Mouse (Mus musculus): ENCODE results near the gene Rreb1. TPM values are rescaled to one million over a fixed set of nuclear protein-coding genes. Genes with fewer than 3 reads are reported as not detected.

Rreb1 gene
- total and polyA plus RNA-seq, 2 experiments from 2014 or later: 8.7 to 21.2 TPM

DNA sequence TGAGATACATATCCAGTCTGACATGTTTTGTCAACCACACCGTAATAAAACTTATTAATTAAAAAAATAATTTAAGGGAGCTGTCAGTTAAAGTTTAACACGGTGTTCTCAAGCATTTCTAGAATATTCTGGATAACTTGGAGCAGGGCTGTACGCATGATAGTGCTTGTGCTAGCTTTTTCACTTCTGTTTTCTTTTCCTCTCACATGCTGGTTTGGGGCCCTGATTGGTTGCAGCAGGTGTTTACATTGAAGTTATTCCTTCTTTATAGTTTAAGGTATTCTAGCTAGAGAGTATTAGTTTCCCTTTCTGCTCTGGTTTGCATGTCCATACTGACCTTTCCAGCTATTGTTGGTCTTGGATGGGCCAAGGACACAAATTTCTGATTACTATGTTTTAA, 82.6 kb downstream of the Rreb1 start:
- H3K4me1 ChIP-seq (ENCODE audit: control insufficient read depth, insufficient read depth): peaks cover 22% of the 10 kb centered on the region
- H3K4me3 ChIP-seq (ENCODE audit: low read depth, low read length): no peak overlapping the region
- ATAC-seq (ENCODE audit: insufficient read depth, low read depth): no peak
- WGBS: 85% methylated on average over 3 of the region's 3 CpGs
- H3K36me3 ChIP-seq (replicated peaks; ENCODE audit: control insufficient read depth, insufficient read depth, low read length): no peaks in the 10 kb centered on the region; the same call in 1 of the 2 replicates
- DNase-seq (ENCODE audit: low spot score): no peak
- H3K27ac ChIP-seq (ENCODE audit: low read depth): no peak overlapping the region
- H3K9ac ChIP-seq (replicated peaks; ENCODE audit: low read depth, low read length): no peak overlapping the region
- no peak overlapping the region for H3K4me2 ChIP-seq (ENCODE audit: low read depth, low read length)
- no peaks in the 10 kb centered on the region for H3K9me3 ChIP-seq (replicated peaks; ENCODE audit: control insufficient read depth, low read length)
- no peaks in the 10 kb centered on the region for H3K27me3 ChIP-seq (ENCODE audit: control insufficient read depth, insufficient read depth, low read length)
- TF ChIP-seq EP300 (IDR thresholded peaks at IDR 0.05; ENCODE audit: low read depth) (no peak), CTCF (IDR thresholded peaks at IDR 0.05; ENCODE audit: low read depth) (no peak)

GRCm38 (mm10) chr13:37862492-37862891, 84.3 kb downstream of the Rreb1 start:
- no peak for TF ChIP-seq CTCF (IDR thresholded peaks at IDR 0.05; ENCODE audit: low read depth)
- TF ChIP-seq EP300 (IDR thresholded peaks at IDR 0.05; ENCODE audit: low read depth): no peak
- H3K36me3 ChIP-seq (replicated peaks; ENCODE audit: control insufficient read depth, insufficient read depth, low read length): no peaks in the 10 kb centered on the region; the same call in 1 of the 2 replicates

DNA sequence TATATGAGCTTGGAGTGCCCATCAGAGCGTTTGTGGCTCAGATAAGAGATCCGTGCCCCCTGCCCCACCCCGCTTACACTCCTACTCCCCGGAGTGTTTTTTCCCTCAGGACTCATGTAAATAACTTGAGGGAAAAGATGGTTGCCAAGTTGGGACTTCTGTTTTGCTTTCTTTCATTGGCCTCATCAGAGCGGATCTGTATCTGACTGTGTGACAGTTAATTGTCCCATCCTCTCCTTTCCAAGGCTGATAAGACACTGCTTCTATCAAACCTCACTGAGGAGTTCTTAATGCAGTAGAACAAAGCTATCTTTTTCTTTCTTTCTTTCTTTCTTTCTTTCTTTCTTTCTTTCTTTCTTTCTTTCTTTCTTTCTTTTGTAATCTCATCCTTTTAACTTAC, 85.4 kb downstream of the Rreb1 start:
- Histone ChIP-seq H3K9me3 (replicated peaks; ENCODE audit: control insufficient read depth, low read length) (no peaks in the 10 kb centered on the region), H3K4me1 (ENCODE audit: control insufficient read depth, insufficient read depth) (peaks cover 37% of the 10 kb centered on the region), H3K4me2 (ENCODE audit: low read depth, low read length) (no peak overlapping the region), H3K36me3 (replicated peaks; ENCODE audit: control insufficient read depth, insufficient read depth, low read length) (no peaks in the 10 kb centered on the region; the same call in 1 of the 2 replicates), H3K4me3 (ENCODE audit: low read depth, low read length) (no peak overlapping the region), H3K27me3 (ENCODE audit: control insufficient read depth, insufficient read depth, low read length) (no peaks in the 10 kb centered on the region), H3K9ac (replicated peaks; ENCODE audit: low read depth, low read length) (no peak overlapping the region), H3K27ac (ENCODE audit: low read depth) (0 out of 2 replicates have a peak overlapping the region, but pooled peaks have one; percentile 7)
- DNase-seq (ENCODE audit: low spot score) (no peak), ATAC-seq (ENCODE audit: insufficient read depth, low read depth) (no peak)
- 63% methylated on average over 5 of the region's 5 CpGs for WGBS
- TF ChIP-seq CTCF (IDR thresholded peaks at IDR 0.05; ENCODE audit: low read depth): no peak
- TF ChIP-seq EP300 (IDR thresholded peaks at IDR 0.05; ENCODE audit: low read depth): no peak

More at GRCm38 (mm10) chr13:37862492-37862891, 84.3 kb downstream of the Rreb1 start:
- no peak for ATAC-seq (ENCODE audit: insufficient read depth, low read depth)
- H3K4me3 ChIP-seq (ENCODE audit: low read depth, low read length): no peak overlapping the region
- peaks cover 36% of the 10 kb centered on the region for H3K4me1 ChIP-seq (ENCODE audit: control insufficient read depth, insufficient read depth)
- no peak for DNase-seq (ENCODE audit: low spot score)
- no peak overlapping the region for H3K9ac ChIP-seq (replicated peaks; ENCODE audit: low read depth, low read length)
- H3K9me3 ChIP-seq (replicated peaks; ENCODE audit: control insufficient read depth, low read length): no peaks in the 10 kb centered on the region
- no peak overlapping the region for H3K4me2 ChIP-seq (ENCODE audit: low read depth, low read length)
- WGBS: 16% methylated on average over 6 of the region's 6 CpGs
- H3K27me3 ChIP-seq (ENCODE audit: control insufficient read depth, insufficient read depth, low read length): no peaks in the 10 kb centered on the region
- peak overlapping the region; percentile 7 for H3K27ac ChIP-seq (ENCODE audit: low read depth)

GRCm38 (mm10) chr13:37864697-37865096, 86.5 kb downstream of the Rreb1 start:
- Histone ChIP-seq H3K9me3 (replicated peaks; ENCODE audit: control insufficient read depth, low read length) (no peaks in the 10 kb centered on the region), H3K36me3 (replicated peaks; ENCODE audit: control insufficient read depth, insufficient read depth, low read length) (no peaks in the 10 kb centered on the region; the same call in 1 of the 2 replicates), H3K9ac (replicated peaks; ENCODE audit: low read depth, low read length) (no peak overlapping the region), H3K4me2 (ENCODE audit: low read depth, low read length) (no peak overlapping the region), H3K4me1 (ENCODE audit: control insufficient read depth, insufficient read depth) (peaks cover 34% of the 10 kb centered on the region), H3K27ac (ENCODE audit: low read depth) (no peak overlapping the region), H3K4me3 (ENCODE audit: low read depth, low read length) (no peak overlapping the region), H3K27me3 (ENCODE audit: control insufficient read depth, insufficient read depth, low read length) (no peaks in the 10 kb centered on the region)
- TF ChIP-seq CTCF (IDR thresholded peaks at IDR 0.05; ENCODE audit: low read depth) (no peak), EP300 (IDR thresholded peaks at IDR 0.05; ENCODE audit: low read depth) (no peak)
- no peak for DNase-seq (ENCODE audit: low spot score)
- WGBS: 71% methylated on average over 1 of the region's 1 CpGs
- ATAC-seq (ENCODE audit: insufficient read depth, low read depth): no peak

GRCm38 (mm10) chr13:37866296-37866695, 88.1 kb downstream of the Rreb1 start:
- Histone ChIP-seq H3K36me3 (replicated peaks; ENCODE audit: control insufficient read depth, insufficient read depth, low read length) (no peaks in the 10 kb centered on the region; the same call in 1 of the 2 replicates), H3K4me3 (ENCODE audit: low read depth, low read length) (no peak overlapping the region), H3K4me1 (ENCODE audit: control insufficient read depth, insufficient read depth) (peaks cover 36% of the 10 kb centered on the region), H3K27me3 (ENCODE audit: control insufficient read depth, insufficient read depth, low read length) (no peaks in the 10 kb centered on the region), H3K9ac (replicated peaks; ENCODE audit: low read depth, low read length) (no peak overlapping the region), H3K9me3 (replicated peaks; ENCODE audit: control insufficient read depth, low read length) (no peaks in the 10 kb centered on the region), H3K27ac (ENCODE audit: low read depth) (peak overlapping the region; percentile 67), H3K4me2 (ENCODE audit: low read depth, low read length) (no peak overlapping the region)
- 27% methylated on average over 5 of the region's 5 CpGs for WGBS
- no peak for TF ChIP-seq EP300 (IDR thresholded peaks at IDR 0.05; ENCODE audit: low read depth)
- no peak for TF ChIP-seq CTCF (IDR thresholded peaks at IDR 0.05; ENCODE audit: low read depth)
- DNase-seq (ENCODE audit: low spot score): no peak
- ATAC-seq (ENCODE audit: insufficient read depth, low read depth): peak; percentile 29; the same call in 1 of the 2 replicates

DNA sequence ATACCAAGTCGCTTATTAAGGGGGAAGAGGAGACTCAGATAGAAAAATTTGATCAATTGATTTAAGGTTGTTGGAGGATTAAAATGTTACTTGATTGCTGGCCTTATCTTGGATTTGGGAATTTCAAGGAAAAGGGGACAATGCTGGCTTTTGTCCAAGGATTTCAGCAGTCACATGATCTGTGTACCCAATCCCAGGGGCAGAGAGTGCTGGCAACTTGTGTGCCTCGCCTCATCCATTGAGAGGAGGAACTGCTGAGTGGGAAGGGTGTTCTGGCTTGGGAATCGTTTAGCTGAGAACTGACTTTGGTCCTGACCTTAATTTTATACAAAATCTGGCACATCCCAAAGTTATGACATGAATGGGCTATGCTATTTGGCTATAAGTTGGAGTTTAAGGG, 88.6 kb downstream of the Rreb1 start:
- DNase-seq (ENCODE audit: low spot score) (no peak), ATAC-seq (ENCODE audit: insufficient read depth, low read depth) (peak; percentile 74; the same call in 1 of the 2 replicates)
- Histone ChIP-seq H3K27me3 (ENCODE audit: control insufficient read depth, insufficient read depth, low read length) (no peaks in the 10 kb centered on the region), H3K4me3 (ENCODE audit: low read depth, low read length) (no peak overlapping the region), H3K4me2 (ENCODE audit: low read depth, low read length) (no peak overlapping the region), H3K4me1 (ENCODE audit: control insufficient read depth, insufficient read depth) (peaks cover 38% of the 10 kb centered on the region), H3K9me3 (replicated peaks; ENCODE audit: control insufficient read depth, low read length) (no peaks in the 10 kb centered on the region), H3K9ac (replicated peaks; ENCODE audit: low read depth, low read length) (no peak overlapping the region), H3K36me3 (replicated peaks; ENCODE audit: control insufficient read depth, insufficient read depth, low read length) (no peaks in the 10 kb centered on the region; the same call in 1 of the 2 replicates), H3K27ac (ENCODE audit: low read depth) (peak overlapping the region; percentile 67)
- WGBS: 32% methylated on average over 3 of the region's 3 CpGs
- no peak for TF ChIP-seq CTCF (IDR thresholded peaks at IDR 0.05; ENCODE audit: low read depth)
- no peak for TF ChIP-seq EP300 (IDR thresholded peaks at IDR 0.05; ENCODE audit: low read depth)

All from heart, postnatal 0 days (tissue).